9 mouse cellular contexts compared by ENCODE assay signal in genomic region chr17:78734806-78735205, GRCm38 (mm10). TPM values are rescaled to one million over a fixed set of nuclear protein-coding genes. Genes with fewer than 3 reads are reported as not detected.
DNase-seq lines count a peak whose midpoint lies in the region; ATAC-seq and TF ChIP-seq lines count a peak whose summit lies in the region.
"Had no signal": no experiment of that assay in that cellular context is flagged by ENCODE, and none has a peak within 500 bp of the region (broad histone marks: within the 10 kb centered on the region; RNA-seq: fewer than 3 reads in every experiment).

No protein-coding gene starts in this region.

- in situ Hi-C loops in ES-E14 (cut with MboI; ENCODE audit: low sequenced_read_pairs in 2 of 2, unreplicated experiment in 2 of 2), result no loop called here

- H3K4me1 ChIP-seq in heart, embryonic 10.5 days, result peaks cover 29% of the 10 kb centered on the region
- H3K4me1 ChIP-seq in ES-E14 (ENCODE audit: control insufficient read depth in 2 of 2, insufficient read depth in 2 of 2, low read length in 2 of 2, poor library complexity in 1 of 2), result peaks cover 7 to 8% of the 10 kb centered on the region in 2 experiments
- peaks cover 6% of the 10 kb centered on the region for H3K4me1 ChIP-seq in forebrain, embryonic 14.5 days (ENCODE audit: control insufficient read depth, insufficient read depth, low read length)
- peaks cover 7 to 23% of the 10 kb centered on the region in 2 experiments for H3K4me1 ChIP-seq in liver, embryonic 14.5 days (replicated peaks; ENCODE audit: control insufficient read depth in 2 of 2, insufficient read depth in 2 of 2, low read length in 1 of 2)

- no peak for ATAC-seq in forebrain, embryonic 14.5 days
- ATAC-seq in liver, embryonic 14.5 days (ENCODE audit: insufficient read depth), result no peak
- ATAC-seq in megakaryocyte-erythroid progenitor cell, adult 5-6 weeks (replicated peaks; ENCODE audit: low FRiP score, low TSS enrichment, poor library complexity, severe bottlenecking), result no peak

- peak overlapping the region; percentile 98; the same call in 1 of the 2 replicates for H3K27ac ChIP-seq in heart, embryonic 10.5 days
- H3K27ac ChIP-seq in ES-E14 (ENCODE audit: insufficient read depth, low read depth, low read length, poor library complexity, severe bottlenecking), result no peak overlapping the region
- H3K27ac ChIP-seq in forebrain, embryonic 14.5 days (ENCODE audit: low read depth, low read length), result no peak overlapping the region
- no peak overlapping the region for H3K27ac ChIP-seq in liver, embryonic 14.5 days

- H3K9me3 ChIP-seq in heart, embryonic 10.5 days, result no peaks in the 10 kb centered on the region
- H3K9me3 ChIP-seq in ES-E14 (ENCODE audit: control insufficient read depth, insufficient read depth, low read depth, low read length), result no peaks in the 10 kb centered on the region
- no peaks in the 10 kb centered on the region for H3K9me3 ChIP-seq in forebrain, embryonic 14.5 days (replicated peaks; ENCODE audit: control insufficient read depth, low read length)
- H3K9me3 ChIP-seq in liver, embryonic 14.5 days (ENCODE audit: control insufficient read depth, low read length), result no peaks in the 10 kb centered on the region

- DNase-seq in heart, embryonic 10.5 days (ENCODE audit: low spot score), result no peak
- no peak for DNase-seq in heart, adult 9 months (ENCODE audit: low spot score in 2 of 2)
- no peak for DNase-seq in ES-E14 (ENCODE audit: low read depth, low spot score)
- no peak for DNase-seq in forebrain, embryonic 14.5 days (ENCODE audit: low spot score)
- no peak for DNase-seq in liver, embryonic 14.5 days (ENCODE audit: low read depth in 3 of 3, low spot score in 3 of 3)
- no peak for DNase-seq in urinary bladder, postnatal 25 days (ENCODE audit: low spot score)
- no peak for DNase-seq in Muller cell, postnatal 12 days (ENCODE audit: inconsistent ontology term)
- DNase-seq: kidney, adult 18-20 months had no signal

- WGBS in heart, embryonic 10.5 days, result 66% methylated on average over 10 of the region's 10 CpGs
- 82% methylated on average over 10 of the region's 10 CpGs for WGBS in forebrain, embryonic 14.5 days
- 69% methylated on average over 10 of the region's 10 CpGs for WGBS in liver, embryonic 14.5 days (ENCODE audit: insufficient replicate concordance)

- peak overlapping the region; percentile 74 for H3K4me2 ChIP-seq in forebrain, embryonic 14.5 days (ENCODE audit: low read length)
- peak overlapping the region; percentile 99 for H3K4me2 ChIP-seq in liver, embryonic 14.5 days (ENCODE audit: low read depth)

- 0 out of 2 replicates have a peak, but pooled peaks cover 3% of the 10 kb centered on the region for H3K36me3 ChIP-seq in heart, embryonic 10.5 days
- no peaks in the 10 kb centered on the region for H3K36me3 ChIP-seq in ES-E14 (ENCODE audit: control insufficient read depth, insufficient read depth, low read length, poor library complexity, severe bottlenecking)
- no peaks in the 10 kb centered on the region for H3K36me3 ChIP-seq in forebrain, embryonic 14.5 days (ENCODE audit: control insufficient read depth, insufficient read depth, low read length)
- no peaks in the 10 kb centered on the region for H3K36me3 ChIP-seq in liver, embryonic 14.5 days (replicated peaks; ENCODE audit: control insufficient read depth, insufficient read depth, low read depth)

- H3K27me3 ChIP-seq in heart, embryonic 10.5 days (ENCODE audit: insufficient read depth, poor library complexity, severe bottlenecking), result no peaks in the 10 kb centered on the region
- H3K27me3 ChIP-seq in forebrain, embryonic 14.5 days (replicated peaks; ENCODE audit: control insufficient read depth, insufficient read depth, low read length), result no peaks in the 10 kb centered on the region
- H3K27me3 ChIP-seq in liver, embryonic 14.5 days (ENCODE audit: control insufficient read depth, insufficient read depth, low read length), result no peaks in the 10 kb centered on the region

- TF ChIP-seq CTCF in liver, embryonic 14.5 days (IDR thresholded peaks at IDR 0.05; ENCODE audit: low read depth), result no peak

- peak overlapping the region; percentile 97 for H3K4me3 ChIP-seq in heart, embryonic 10.5 days
- H3K4me3 ChIP-seq in ES-E14 (ENCODE audit: insufficient read depth in 1 of 2, low read depth in 1 of 2, low read length in 2 of 2, poor library complexity in 1 of 2, severe bottlenecking in 1 of 2), result peak overlapping the region in 1 of 2 experiments; percentile 24; a peak in 1 of 4 replicates
- H3K4me3 ChIP-seq in forebrain, embryonic 14.5 days (ENCODE audit: low read depth, low read length), result no peak overlapping the region; the same call in 1 of the 2 replicates
- H3K4me3 ChIP-seq in liver, embryonic 14.5 days (ENCODE audit: insufficient read depth in 1 of 2, low read depth in 2 of 2, low read length in 2 of 2), result peak overlapping the region in 1 of 2 experiments; percentile 89; a peak in 2 of 4 replicates

- H3K9ac ChIP-seq in ES-E14 (ENCODE audit: insufficient read depth, low read depth, low read length, poor library complexity, severe bottlenecking), result peak overlapping the region; percentile 49; the same call in 1 of the 2 replicates
- H3K9ac ChIP-seq in forebrain, embryonic 14.5 days (ENCODE audit: low read length), result no peak overlapping the region
- H3K9ac ChIP-seq in liver, embryonic 14.5 days (replicated peaks), result peak overlapping the region; percentile 93; the same call in 1 of the 2 replicates

- no peak for TF ChIP-seq EP300 in liver, embryonic 14.5 days (IDR thresholded peaks at IDR 0.05; ENCODE audit: low read depth)

TF ChIP-seq in ES-E14, 5 proteins besides CTCF, POLR2A, EP300 and RAD21:
- TF ChIP-seq ZNF384 (IDR thresholded peaks at IDR 0.05; ENCODE audit: low read depth, low read length) (no peak), CHD2 (IDR thresholded peaks at IDR 0.05; ENCODE audit: low read depth, low read length) (no peak), HCFC1 (IDR thresholded peaks at IDR 0.05; ENCODE audit: borderline replicate concordance, insufficient read depth, low read length) (no peak), ZC3H11A (IDR thresholded peaks at IDR 0.05; ENCODE audit: borderline replicate concordance, low read depth, low read length) (no peak)

RNA-seq across cellular contexts. Expression of gene Strn, which starts 2.2 kb away (rescaled TPM):
- 8.5 and 12.6 TPM in 2 replicates for polyA plus RNA-seq in heart, embryonic 10.5 days (2016; fragmentation: Nextera tagmentation; extraction: Ambion mirVana)
- total RNA-seq in ES-E14 (2012; rRNA removed), result 13.6 and 15.2 TPM in 2 replicates
- 4.5 and 5.8 TPM in 2 replicates for polyA plus RNA-seq in forebrain, embryonic 14.5 days (2014; fragmentation: Nextera tagmentation; extraction: Ambion mirVana)
- 2.5 and 3.1 TPM in 2 replicates for polyA plus RNA-seq in liver, embryonic 14.5 days (2012; rRNA removed)
- 3.1 and 3.2 TPM in 2 replicates for polyA plus RNA-seq in liver, embryonic 14.5 days (2014; fragmentation: Nextera tagmentation; extraction: Ambion mirVana)
- total RNA-seq in megakaryocyte-erythroid progenitor cell, adult 5-6 weeks (2014; fragmentation: Nextera tagmentation), result 13.7 and 15.9 TPM in 2 replicates
- total RNA-seq in megakaryocyte-erythroid progenitor cell, adult 5-6 weeks (2017), result 19.6 and 28.1 TPM in 2 replicates
